Mouse (Mus musculus): ENCODE measurements around the gene Timm8a1. TPM values are rescaled to one million over a fixed set of nuclear protein-coding genes. Genes with fewer than 3 reads are reported as not detected.

Gene Timm8a1
- polyA plus RNA-seq (2012; rRNA removed): 14.1 and 14.9 TPM in 2 replicates

DNA sequence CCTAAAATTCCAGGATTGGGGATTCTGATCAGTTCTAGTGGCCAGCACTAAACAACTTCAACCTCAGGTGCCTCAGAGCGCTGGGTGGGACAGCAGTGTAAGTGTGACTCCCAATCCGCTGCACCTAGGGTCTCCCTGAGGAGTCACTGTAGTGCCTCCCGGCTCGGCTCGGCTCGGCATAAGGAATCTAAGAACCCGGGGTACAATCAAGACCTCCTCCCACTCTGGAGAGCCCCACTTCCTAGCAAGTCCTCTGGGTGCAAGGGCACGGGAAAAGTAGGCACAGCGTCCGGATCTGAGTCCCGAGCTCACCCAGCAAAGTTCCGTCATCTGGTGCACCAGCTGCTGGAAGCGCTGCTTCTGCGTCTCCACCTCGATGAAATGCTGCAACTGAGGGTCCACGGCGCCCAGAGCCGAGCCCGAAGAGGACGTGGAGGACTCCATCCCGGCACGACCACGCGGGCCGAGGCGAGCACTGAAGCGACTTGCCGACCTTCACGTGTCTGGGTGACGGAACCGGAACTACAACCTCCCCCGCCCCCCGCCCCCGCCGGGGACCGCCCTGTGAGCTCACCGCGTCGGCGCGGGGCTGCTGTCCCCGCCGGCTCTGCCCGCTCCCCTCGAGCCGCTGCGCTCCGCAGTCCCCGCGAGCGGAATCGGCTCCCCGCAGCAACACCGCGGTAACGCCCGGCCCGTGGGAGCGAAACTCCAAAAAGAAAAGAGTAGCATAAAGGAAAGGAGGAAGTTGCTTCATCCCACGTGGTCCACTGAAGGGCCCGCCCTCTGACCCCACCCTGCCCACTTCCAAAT is at the start of gene Timm8a1:
TSS of gene Timm8a1 (minus strand) at position 721 of the 810 bp plus-strand sequence.

DNA sequence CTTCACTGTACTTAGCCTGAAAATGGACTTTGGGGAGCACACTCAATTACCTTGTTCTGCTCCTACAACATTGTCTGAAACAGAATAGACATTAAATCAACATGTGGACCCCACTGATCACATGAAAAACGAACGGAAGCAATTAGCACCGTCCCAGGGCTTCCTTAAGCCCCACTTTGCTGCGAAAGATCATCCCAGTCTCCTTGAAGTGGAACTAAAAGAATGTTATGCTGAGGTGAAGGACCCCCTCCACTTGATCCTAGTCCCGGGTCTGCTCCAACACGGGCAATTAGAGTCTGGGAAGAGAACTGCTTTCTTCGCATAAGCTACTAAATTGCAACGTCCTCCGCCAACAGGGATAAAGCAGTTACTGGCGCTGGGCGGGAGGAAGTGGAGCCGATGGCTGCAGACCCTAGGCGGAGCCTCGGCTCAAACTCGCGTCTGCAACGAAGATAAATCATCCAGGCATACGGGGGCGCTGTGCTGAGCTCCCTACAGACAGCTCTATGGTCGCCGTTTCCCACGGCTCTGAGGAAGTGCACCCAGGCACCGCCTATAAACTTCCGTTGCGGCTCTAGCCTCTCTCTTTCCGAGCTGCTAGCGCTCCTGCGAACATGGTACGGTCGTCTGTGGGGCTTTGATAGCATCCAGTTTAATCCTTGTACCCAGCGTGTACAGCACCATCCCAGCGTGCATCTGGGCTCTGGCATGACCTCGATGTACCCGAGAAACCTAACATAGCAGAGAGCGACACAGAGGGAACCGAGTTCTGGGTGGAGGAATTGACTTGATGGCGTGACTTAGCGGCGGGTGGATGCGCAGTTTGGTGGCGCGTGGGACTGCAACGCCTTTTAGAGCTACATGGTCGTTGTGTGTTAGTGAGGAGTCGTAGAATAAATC is 43.7 kb upstream of the Timm8a1 start, which contains the start of gene Rpl36a:
TSS of gene Rpl36a (plus strand) at position 552 of the 900 bp plus-strand sequence.

GRCm38 (mm10) chrX:134582888-134583669 is 41.4 kb upstream of the Timm8a1 start, which contains the start of gene Btk:
Btk (minus strand) TSS chrX:134583570.

Other genes with a start within 250 kb of the Timm8a1 start
- 83.4 and 102 TPM in 2 replicates for gene Tmem35a, start 246.6 kb downstream of the Timm8a1 start, polyA plus RNA-seq (2012; rRNA removed)
- gene Cenpi, start 233.8 kb downstream of the Timm8a1 start, polyA plus RNA-seq (2012; rRNA removed): 3.4 and 4.7 TPM in 2 replicates
- gene Drp2, start 137.3 kb downstream of the Timm8a1 start, polyA plus RNA-seq (2012; rRNA removed): 33.9 and 38.0 TPM in 2 replicates
- 0.07 and 0.23 TPM in 2 replicates for gene Taf7l, start 65.4 kb downstream of the Timm8a1 start, polyA plus RNA-seq (2012; rRNA removed)
- 0.34 and 0.43 TPM in 2 replicates for gene Btk, start 41.7 kb upstream of the Timm8a1 start, polyA plus RNA-seq (2012; rRNA removed)
- 1,080 and 1,158 TPM in 2 replicates for gene Rpl36a, start 43.8 kb upstream of the Timm8a1 start, polyA plus RNA-seq (2012; rRNA removed)
- gene Gla, start 59.3 kb upstream of the Timm8a1 start, polyA plus RNA-seq (2012; rRNA removed): 4.0 and 4.6 TPM in 2 replicates
- gene Hnrnph2, start 59.3 kb upstream of the Timm8a1 start, polyA plus RNA-seq (2012; rRNA removed): 80.8 and 84.6 TPM in 2 replicates
- 24.8 and 24.9 TPM in 2 replicates for gene Armcx4, start 144.7 kb upstream of the Timm8a1 start, polyA plus RNA-seq (2012; rRNA removed)
- gene Armcx1, start 176.1 kb upstream of the Timm8a1 start, polyA plus RNA-seq (2012; rRNA removed): 81.1 and 91.2 TPM in 2 replicates
- gene Armcx6, start 209.6 kb upstream of the Timm8a1 start, polyA plus RNA-seq (2012; rRNA removed): 47.1 and 50.3 TPM in 2 replicates
- 62.8 and 71.6 TPM in 2 replicates for gene Armcx3, start 214.7 kb upstream of the Timm8a1 start, polyA plus RNA-seq (2012; rRNA removed)